In the genomic region with DNA sequence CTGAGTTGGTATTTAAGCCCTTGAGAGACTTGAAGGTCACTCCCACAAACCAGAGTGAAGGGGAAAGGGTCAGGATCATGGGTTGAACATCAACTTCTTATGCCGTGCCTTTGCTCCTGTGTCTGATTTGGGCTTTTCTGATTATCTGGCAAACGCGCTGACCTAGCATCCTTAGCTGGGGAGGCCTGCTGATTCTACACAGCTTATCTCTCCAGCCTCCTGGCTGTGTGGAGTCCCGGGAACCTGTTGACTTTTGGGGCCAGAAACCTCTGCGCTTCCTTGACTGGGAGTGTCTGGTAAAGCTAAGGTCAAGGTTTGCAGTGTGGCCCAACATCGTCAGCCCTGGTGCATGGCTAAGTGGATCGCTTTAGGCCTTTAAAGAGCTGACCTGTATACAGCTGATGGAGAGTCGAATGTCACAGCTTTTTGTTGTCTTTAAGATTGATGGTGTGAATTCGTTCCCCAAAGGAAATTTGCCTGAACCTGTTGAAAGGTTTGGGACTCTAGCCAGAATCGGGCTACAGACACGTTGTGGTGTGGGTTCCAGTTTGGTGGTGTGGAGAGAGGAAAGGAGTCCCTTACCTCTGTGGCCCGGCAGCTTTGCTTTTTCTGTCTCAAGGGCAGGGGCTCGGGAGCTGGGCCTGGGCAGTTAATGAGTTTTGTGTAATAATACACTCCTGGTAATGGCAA, we compare ENCODE assay signal across 8 mouse cellular contexts. TPM values are rescaled to one million over a fixed set of nuclear protein-coding genes. Genes with fewer than 3 reads are reported as not detected.
DNase-seq lines count a peak whose midpoint lies in the region; ATAC-seq and TF ChIP-seq lines count a peak whose summit lies in the region.
"Had no signal": no experiment of that assay in that cellular context is flagged by ENCODE, and none has a peak within 500 bp of the region (broad histone marks: within the 10 kb centered on the region; RNA-seq: fewer than 3 reads in every experiment).

No protein-coding gene starts in this region.

- no peak for DNase-seq in limb, embryonic 10.5 days (ENCODE audit: low spot score)
- DNase-seq in forebrain, postnatal 0 days: no peak
- no peak for DNase-seq in lung, adult 2 months
- no peak for DNase-seq in layer of hippocampus, postnatal 10 days (ENCODE audit: low spot score in 2 of 2)

- H3K9ac ChIP-seq in limb, embryonic 13.5 days: peak overlapping the region; percentile 15; the same call in 1 of the 2 replicates
- 0 out of 2 replicates have a peak overlapping the region, but pooled peaks have one; percentile 35 for H3K9ac ChIP-seq in forebrain, postnatal 0 days
- no peak overlapping the region for H3K9ac ChIP-seq in kidney, embryonic 14.5 days (ENCODE audit: low read depth, low read length)
- H3K9ac ChIP-seq in neural tube, embryonic 14.5 days (replicated peaks; ENCODE audit: low read depth, low read length): 0 out of 2 replicates have a peak overlapping the region, but pooled peaks have one; percentile 28

- H3K27me3 ChIP-seq in limb, embryonic 13.5 days: no peaks in the 10 kb centered on the region
- peaks cover 4% of the 10 kb centered on the region; the same call in 1 of the 2 replicates for H3K27me3 ChIP-seq in limb, embryonic 10.5 days (ENCODE audit: low read depth, poor library complexity, severe bottlenecking)
- H3K27me3 ChIP-seq in forebrain, postnatal 0 days (ENCODE audit: insufficient read depth, low read length): no peaks in the 10 kb centered on the region
- H3K27me3 ChIP-seq in kidney, embryonic 14.5 days (ENCODE audit: control insufficient read depth, insufficient read depth, low read length): no peaks in the 10 kb centered on the region
- H3K27me3 ChIP-seq in neural tube, embryonic 14.5 days (ENCODE audit: control insufficient read depth, insufficient read depth, low read length): no peaks in the 10 kb centered on the region

- TF ChIP-seq CTCF in forebrain, postnatal 0 days (IDR thresholded peaks at IDR 0.05; ENCODE audit: low read depth): no peak
- no peak for TF ChIP-seq CTCF in lung, adult 2 months (IDR thresholded peaks at IDR 0.05; ENCODE audit: insufficient read depth, low read length)

- H3K9me3 ChIP-seq in limb, embryonic 13.5 days: no peaks in the 10 kb centered on the region
- H3K9me3 ChIP-seq in limb, embryonic 10.5 days (replicated peaks): no peaks in the 10 kb centered on the region
- H3K9me3 ChIP-seq in forebrain, postnatal 0 days (ENCODE audit: low read length): no peaks in the 10 kb centered on the region
- no peaks in the 10 kb centered on the region for H3K9me3 ChIP-seq in kidney, embryonic 14.5 days (ENCODE audit: control insufficient read depth, low read length)
- H3K9me3 ChIP-seq in neural tube, embryonic 14.5 days (ENCODE audit: control insufficient read depth, low read length): no peaks in the 10 kb centered on the region

- no peaks in the 10 kb centered on the region for H3K36me3 ChIP-seq in limb, embryonic 13.5 days
- H3K36me3 ChIP-seq in limb, embryonic 10.5 days: no peaks in the 10 kb centered on the region
- H3K36me3 ChIP-seq in forebrain, postnatal 0 days (ENCODE audit: insufficient read depth): no peaks in the 10 kb centered on the region
- H3K36me3 ChIP-seq in kidney, embryonic 14.5 days (ENCODE audit: control insufficient read depth, insufficient read depth, low read length): no peaks in the 10 kb centered on the region
- H3K36me3 ChIP-seq in neural tube, embryonic 14.5 days (ENCODE audit: control insufficient read depth, insufficient read depth, low read length): no peaks in the 10 kb centered on the region; the same call in 1 of the 2 replicates

- H3K4me1 ChIP-seq in limb, embryonic 13.5 days: peaks cover 15% of the 10 kb centered on the region
- H3K4me1 ChIP-seq in limb, embryonic 10.5 days: peaks cover 51% of the 10 kb centered on the region
- H3K4me1 ChIP-seq in forebrain, postnatal 0 days (ENCODE audit: insufficient read depth): peaks cover 11% of the 10 kb centered on the region
- peaks cover 29% of the 10 kb centered on the region for H3K4me1 ChIP-seq in kidney, embryonic 14.5 days (ENCODE audit: control insufficient read depth, insufficient read depth, low read length)
- peaks cover 29% of the 10 kb centered on the region for H3K4me1 ChIP-seq in neural tube, embryonic 14.5 days (ENCODE audit: control insufficient read depth, insufficient read depth, low read length)
- peaks cover 23% of the 10 kb centered on the region for H3K4me1 ChIP-seq in lung, adult 2 months (ENCODE audit: control insufficient read depth, insufficient read depth, low read length)

- ATAC-seq in limb, embryonic 13.5 days (ENCODE audit: low FRiP score, low read depth): no peak
- no peak for ATAC-seq in forebrain, postnatal 0 days
- no peak for ATAC-seq in kidney, embryonic 14.5 days (ENCODE audit: low FRiP score, low TSS enrichment)
- no peak for ATAC-seq in neural tube, embryonic 14.5 days (ENCODE audit: low read depth)

- WGBS in limb, embryonic 13.5 days: 51% methylated on average over 13 of the region's 13 CpGs
- 50% methylated on average over 13 of the region's 13 CpGs for WGBS in limb, embryonic 10.5 days
- WGBS in forebrain, postnatal 0 days: 59% methylated on average over 13 of the region's 13 CpGs
- WGBS in kidney, embryonic 14.5 days: 19% methylated on average over 13 of the region's 13 CpGs
- 39% methylated on average over 13 of the region's 13 CpGs for WGBS in neural tube, embryonic 14.5 days
- WGBS in lung, adult 2 months: 49% methylated on average over 13 of the region's 13 CpGs

- TF ChIP-seq POLR2A in lung, adult 2 months (IDR thresholded peaks at IDR 0.05; ENCODE audit: borderline replicate concordance, extremely low read depth, low read depth, low read length): no peak

- H3K4me3 ChIP-seq in limb, embryonic 13.5 days: no peak overlapping the region
- no peak overlapping the region for H3K4me3 ChIP-seq in limb, embryonic 10.5 days
- 0 out of 2 replicates have a peak overlapping the region, but pooled peaks have one; percentile 11 for H3K4me3 ChIP-seq in forebrain, postnatal 0 days (ENCODE audit: low read depth, low read length)
- H3K4me3 ChIP-seq in kidney, embryonic 14.5 days (ENCODE audit: low read length): no peak overlapping the region
- no peak overlapping the region for H3K4me3 ChIP-seq in neural tube, embryonic 14.5 days (ENCODE audit: low read depth, low read length)
- no peak overlapping the region for H3K4me3 ChIP-seq in lung, adult 2 months (replicated peaks; ENCODE audit: extremely low read depth, low read depth, low read length)

- H3K4me2 ChIP-seq in limb, embryonic 13.5 days (replicated peaks): no peak overlapping the region
- peak overlapping the region; percentile 28 for H3K4me2 ChIP-seq in forebrain, postnatal 0 days (ENCODE audit: low read depth)
- no peak overlapping the region; the same call in 1 of the 2 replicates for H3K4me2 ChIP-seq in kidney, embryonic 14.5 days (replicated peaks; ENCODE audit: low read depth, low read length)
- H3K4me2 ChIP-seq in neural tube, embryonic 14.5 days (ENCODE audit: low read depth, low read length): peak overlapping the region; percentile 95

- no peak overlapping the region for H3K27ac ChIP-seq in limb, embryonic 13.5 days
- H3K27ac ChIP-seq in limb, embryonic 10.5 days: no peak overlapping the region
- H3K27ac ChIP-seq in forebrain, postnatal 0 days (ENCODE audit: low read depth, low read length): no peak overlapping the region
- 0 out of 2 replicates have a peak overlapping the region, but pooled peaks have one; percentile 6 for H3K27ac ChIP-seq in kidney, embryonic 14.5 days (ENCODE audit: low read depth, low read length)
- H3K27ac ChIP-seq in neural tube, embryonic 14.5 days (ENCODE audit: low read depth, low read length): no peak overlapping the region

RNA-seq across cellular contexts. Expression of a gene that starts 3.8 kb away (rescaled TPM):
- 4.8 TPM in 2 replicates for polyA plus RNA-seq in limb, embryonic 13.5 days (2015; fragmentation: Nextera tagmentation; extraction: Ambion mirVana)
- 3.4 and 4.9 TPM in 2 replicates for polyA plus RNA-seq in limb, embryonic 10.5 days (2016; fragmentation: Nextera tagmentation; extraction: Ambion mirVana)
- 16.5 and 24.0 TPM in 2 replicates for total RNA-seq in forebrain, postnatal 0 days (2014; rRNA removed)
- polyA plus RNA-seq in forebrain, postnatal 0 days (2015; fragmentation: Nextera tagmentation; extraction: Ambion mirVana): 10.4 and 14.1 TPM in 2 replicates
- polyA plus RNA-seq in kidney, embryonic 14.5 days (2014; fragmentation: Nextera tagmentation; extraction: Ambion mirVana): 3.5 and 6.0 TPM in 2 replicates
- 15.5 and 17.0 TPM in 2 replicates for polyA plus RNA-seq in neural tube, embryonic 14.5 days (2014; fragmentation: Nextera tagmentation; extraction: Ambion mirVana)
- 68.2 and 78.7 TPM in 2 replicates for polyA plus RNA-seq in lung, adult 2 months (2012; rRNA removed)
- total RNA-seq in layer of hippocampus, postnatal 10 days (2021): 10 to 100 TPM; 38.3 to 47.5 TPM

RNA-seq across cellular contexts. Expression of a gene that starts 21.9 kb away (rescaled TPM):
- 6.0 and 6.6 TPM in 2 replicates for polyA plus RNA-seq in limb, embryonic 13.5 days (2015; fragmentation: Nextera tagmentation; extraction: Ambion mirVana)
- polyA plus RNA-seq in limb, embryonic 10.5 days (2016; fragmentation: Nextera tagmentation; extraction: Ambion mirVana): 7.0 and 7.1 TPM in 2 replicates
- 4.0 and 4.5 TPM in 2 replicates for total RNA-seq in forebrain, postnatal 0 days (2014; rRNA removed)
- 3.1 and 3.5 TPM in 2 replicates for polyA plus RNA-seq in forebrain, postnatal 0 days (2015; fragmentation: Nextera tagmentation; extraction: Ambion mirVana)
- polyA plus RNA-seq in kidney, embryonic 14.5 days (2014; fragmentation: Nextera tagmentation; extraction: Ambion mirVana): 10.0 TPM in 2 replicates
- polyA plus RNA-seq in neural tube, embryonic 14.5 days (2014; fragmentation: Nextera tagmentation; extraction: Ambion mirVana): 1.8 and 3.8 TPM in 2 replicates
- polyA plus RNA-seq in lung, adult 2 months (2012; rRNA removed): 50.1 and 58.6 TPM in 2 replicates
- 1 to 10 TPM; 3.5 to 3.6 TPM for total RNA-seq in layer of hippocampus, postnatal 10 days (2021)
- total RNA-seq: neutrophil, adult 5-6 weeks had no signal

RNA-seq across cellular contexts. Expression of a gene that starts 25.4 kb away (rescaled TPM):
- 0.34 and 0.66 TPM in 2 replicates for polyA plus RNA-seq in limb, embryonic 13.5 days (2015; fragmentation: Nextera tagmentation; extraction: Ambion mirVana)
- 0.25 and 0.46 TPM in 2 replicates for polyA plus RNA-seq in limb, embryonic 10.5 days (2016; fragmentation: Nextera tagmentation; extraction: Ambion mirVana)
- 0.67 and 1.6 TPM in 2 replicates for total RNA-seq in forebrain, postnatal 0 days (2014; rRNA removed)
- polyA plus RNA-seq in forebrain, postnatal 0 days (2015; fragmentation: Nextera tagmentation; extraction: Ambion mirVana): 2.9 and 4.9 TPM in 2 replicates
- polyA plus RNA-seq in kidney, embryonic 14.5 days (2014; fragmentation: Nextera tagmentation; extraction: Ambion mirVana): 0.51 and 0.97 TPM in 2 replicates
- 2.8 and 3.5 TPM in 2 replicates for polyA plus RNA-seq in neural tube, embryonic 14.5 days (2014; fragmentation: Nextera tagmentation; extraction: Ambion mirVana)
- polyA plus RNA-seq in lung, adult 2 months (2012; rRNA removed): 14.5 and 15.3 TPM in 2 replicates
- 1 to 10 TPM; 3.6 to 4.0 TPM for total RNA-seq in layer of hippocampus, postnatal 10 days (2021)
- total RNA-seq: neutrophil, adult 5-6 weeks had no signal

RNA-seq across cellular contexts. Expression of a gene that starts 48.6 kb away (rescaled TPM):
- 60.8 and 63.0 TPM in 2 replicates for polyA plus RNA-seq in limb, embryonic 13.5 days (2015; fragmentation: Nextera tagmentation; extraction: Ambion mirVana)
- 81.7 and 82.6 TPM in 2 replicates for polyA plus RNA-seq in limb, embryonic 10.5 days (2016; fragmentation: Nextera tagmentation; extraction: Ambion mirVana)
- 89.0 and 120 TPM in 2 replicates for total RNA-seq in forebrain, postnatal 0 days (2014; rRNA removed)
- polyA plus RNA-seq in forebrain, postnatal 0 days (2015; fragmentation: Nextera tagmentation; extraction: Ambion mirVana): 25.6 and 27.9 TPM in 2 replicates
- 56.4 and 103 TPM in 2 replicates for polyA plus RNA-seq in kidney, embryonic 14.5 days (2014; fragmentation: Nextera tagmentation; extraction: Ambion mirVana)
- polyA plus RNA-seq in neural tube, embryonic 14.5 days (2014; fragmentation: Nextera tagmentation; extraction: Ambion mirVana): 65.0 and 82.8 TPM in 2 replicates
- polyA plus RNA-seq in lung, adult 2 months (2012; rRNA removed): 67.9 and 90.2 TPM in 2 replicates
- 100 to 1,000 TPM; 113 to 123 TPM for total RNA-seq in layer of hippocampus, postnatal 10 days (2021)

RNA-seq across cellular contexts. Expression of a gene that starts 52.6 kb away (rescaled TPM):
- polyA plus RNA-seq in limb, embryonic 13.5 days (2015; fragmentation: Nextera tagmentation; extraction: Ambion mirVana): 60.9 and 62.5 TPM in 2 replicates
- 60.9 and 68.8 TPM in 2 replicates for polyA plus RNA-seq in limb, embryonic 10.5 days (2016; fragmentation: Nextera tagmentation; extraction: Ambion mirVana)
- 83.0 and 95.7 TPM in 2 replicates for total RNA-seq in forebrain, postnatal 0 days (2014; rRNA removed)
- 85.8 and 101 TPM in 2 replicates for polyA plus RNA-seq in forebrain, postnatal 0 days (2015; fragmentation: Nextera tagmentation; extraction: Ambion mirVana)
- polyA plus RNA-seq in kidney, embryonic 14.5 days (2014; fragmentation: Nextera tagmentation; extraction: Ambion mirVana): 78.2 and 99.5 TPM in 2 replicates
- 128 TPM in 2 replicates for polyA plus RNA-seq in neural tube, embryonic 14.5 days (2014; fragmentation: Nextera tagmentation; extraction: Ambion mirVana)
- 56.1 and 70.4 TPM in 2 replicates for polyA plus RNA-seq in lung, adult 2 months (2012; rRNA removed)
- total RNA-seq in layer of hippocampus, postnatal 10 days (2021): 100 to 1,000 TPM; 310 to 313 TPM

Comparison
In these comparisons a context has a peak if more than half of its experiments do, and no peak if none do; other contexts are left out.
1. H3K4me2 ChIP-seq: peak in forebrain, postnatal 0 days (single experiment) and neural tube, embryonic 14.5 days (single experiment); none in limb, embryonic 13.5 days (single experiment) and kidney, embryonic 14.5 days (single experiment).